Mouse (Mus musculus) stomach, postnatal 0 days (tissue): ENCODE measurements at regions not wholly inside any gene's neighbourhood (a gene's known extent, or its start where the extent isn't known, plus 50 kb on each side); places are given as distances from the start of the nearest gene placed in this dataset.

Source experiments
- ATAC-seq: fragments of 200-750 bp; cut with Nextera tagmentation; 2 replicates; pipeline ENCODE4 v1.8.0; 2017; ENCODE audit not compliant: low FRiP score, low TSS enrichment
- DNase-seq: peaks from one replicate; pipeline ENCODE4 v3.0.0-alpha.2; 2016; ENCODE audit warnings: low spot score
- H3K27ac ChIP-seq: fragments of 300-500 bp; sonication (generic); replicated peaks from 2 replicates; pipeline ENCODE4 v1.5.1; 2014; ENCODE audit warnings: mild to moderate bottlenecking, control low read depth
- H3K27me3 ChIP-seq: fragments of 300-500 bp; sonication (generic); 2 replicates; pipeline ENCODE4 v1.6.1; 2014; ENCODE audit warnings: low read length; ENCODE audit not compliant: control insufficient read depth, insufficient read depth
- H3K36me3 ChIP-seq: fragments of 300-500 bp; sonication (generic); 2 replicates; pipeline ENCODE4 v1.6.1; 2014; ENCODE audit warnings: low read length, mixed read lengths; ENCODE audit not compliant: control insufficient read depth, insufficient read depth
- H3K4me1 ChIP-seq: fragments of 300-500 bp; sonication (generic); replicated peaks from 2 replicates; pipeline ENCODE4 v1.6.1; 2014; ENCODE audit warnings: antibody characterized with exemption; ENCODE audit not compliant: control insufficient read depth, insufficient read depth
- H3K4me2 ChIP-seq: fragments of 300-500 bp; sonication (generic); replicated peaks from 2 replicates; pipeline ENCODE4 v1.6.1; 2014; ENCODE audit warnings: low read depth, mild to moderate bottlenecking, control low read depth, moderate library complexity
- H3K4me3 ChIP-seq: fragments of 300-500 bp; sonication (generic); 2 replicates; pipeline ENCODE4 v1.5.1; 2014; ENCODE audit warnings: low read depth, low read length, control low read depth
- H3K9ac ChIP-seq: fragments of 300-500 bp; sonication (generic); 2 replicates; pipeline ENCODE4 v1.6.1; 2014; ENCODE audit warnings: mild to moderate bottlenecking, low read length, control low read depth, mixed read lengths
- H3K9me3 ChIP-seq: fragments of 300-500 bp; sonication (generic); 2 replicates; pipeline ENCODE4 v1.6.1; 2016; ENCODE audit warnings: low read length; ENCODE audit not compliant: control insufficient read depth
- CTCF ChIP-seq: IDR thresholded peaks from 2 replicates; pipeline ENCODE4 v1.5.1; 2016; ENCODE audit warnings: antibody characterized with exemption, low read depth, mild to moderate bottlenecking, moderate library complexity
- EP300 ChIP-seq: optimal IDR thresholded peaks from 2 replicates; pipeline ENCODE3; 2016; ENCODE audit warnings: antibody characterized with exemption
- WGBS: fragments of 180-500 bp; shearing (Covaris S2); extraction: QIAGEN DNeasy Blood & Tissue Kit; methylation state at CpG from one replicate; pipeline ENCODE4 v1.1.7; 2014; 5-methylcytosine and 5-hydroxymethylcytosine counted together

GRCm38 (mm10) chr19:32912323-32912722 lies 155.0 kb downstream of the Pten start:
- H3K9ac ChIP-seq: no peak overlapping the region
- H3K4me1 ChIP-seq: no peaks in the 10 kb centered on the region
- TF ChIP-seq EP300 (no peak), CTCF (no peak)
- H3K27ac ChIP-seq: no peak overlapping the region
- no peaks in the 10 kb centered on the region for H3K9me3 ChIP-seq
- 85% methylated on average over 3 of the region's 3 CpGs for WGBS
- no peaks in the 10 kb centered on the region for H3K27me3 ChIP-seq
- H3K36me3 ChIP-seq: no peaks in the 10 kb centered on the region
- no peak overlapping the region for H3K4me3 ChIP-seq
- DNase-seq (no peak), ATAC-seq (no peak)
- H3K4me2 ChIP-seq: no peak overlapping the region

GRCm38 (mm10) chr19:32916507-32917280 lies 159.4 kb downstream of the Pten start:
- Histone ChIP-seq H3K4me2 (no peak overlapping the region), H3K9ac (no peak overlapping the region), H3K36me3 (no peaks in the 10 kb centered on the region), H3K4me3 (no peak overlapping the region), H3K9me3 (no peaks in the 10 kb centered on the region), H3K27me3 (no peaks in the 10 kb centered on the region), H3K27ac (no peak overlapping the region), H3K4me1 (no peaks in the 10 kb centered on the region)
- ATAC-seq: no peak
- DNase-seq: no peak
- TF ChIP-seq CTCF: no peak
- no peak for TF ChIP-seq EP300
- 65% methylated on average over 8 of the region's 8 CpGs for WGBS

- no peak for TF ChIP-seq EP300
- no peak for TF ChIP-seq CTCF
- no peaks in the 10 kb centered on the region for H3K9me3 ChIP-seq
- H3K4me3 ChIP-seq: no peak overlapping the region
- H3K36me3 ChIP-seq: no peaks in the 10 kb centered on the region
- H3K27me3 ChIP-seq: no peaks in the 10 kb centered on the region
- DNase-seq (no peak), ATAC-seq (no peak)
- no peak overlapping the region for H3K27ac ChIP-seq
- 61% methylated on average over 3 of the region's 3 CpGs for WGBS
- H3K4me1 ChIP-seq: no peaks in the 10 kb centered on the region
- H3K4me2 ChIP-seq: no peak overlapping the region
- no peak overlapping the region for H3K9ac ChIP-seq
Measured at GRCm38 (mm10) chr19:32921021-32921420, 163.7 kb downstream of the Pten start.

GRCm38 (mm10) chr19:32923911-32924310 lies 166.6 kb downstream of the Pten start:
- no peak for TF ChIP-seq CTCF
- no peak for TF ChIP-seq EP300
- WGBS: 85% methylated on average over 3 of the region's 3 CpGs
- H3K4me3 ChIP-seq: no peak overlapping the region
- H3K4me2 ChIP-seq: no peak overlapping the region
- H3K27ac ChIP-seq: no peak overlapping the region
- ATAC-seq (no peak), DNase-seq (no peak)
- no peaks in the 10 kb centered on the region for H3K36me3 ChIP-seq
- H3K9ac ChIP-seq: no peak overlapping the region
- H3K4me1 ChIP-seq: no peaks in the 10 kb centered on the region
- no peaks in the 10 kb centered on the region for H3K9me3 ChIP-seq
- H3K27me3 ChIP-seq: no peaks in the 10 kb centered on the region

- TF ChIP-seq EP300: no peak
- no peak for TF ChIP-seq CTCF
- Histone ChIP-seq H3K4me2 (no peak overlapping the region), H3K4me3 (no peak overlapping the region), H3K9ac (no peak overlapping the region), H3K36me3 (no peaks in the 10 kb centered on the region), H3K4me1 (no peaks in the 10 kb centered on the region), H3K9me3 (no peaks in the 10 kb centered on the region), H3K27me3 (no peaks in the 10 kb centered on the region), H3K27ac (no peak overlapping the region)
- WGBS: 51% methylated on average over 6 of the region's 6 CpGs
- ATAC-seq (no peak), DNase-seq (no peak)
Measured at GRCm38 (mm10) chr19:32925628-32926505, 168.6 kb downstream of the Pten start.

- no peak for DNase-seq
- 75% methylated on average over 4 of the region's 4 CpGs for WGBS
Measured at GRCm38 (mm10) chr19:32926571-32926970, 169.3 kb downstream of the Pten start.

More at GRCm38 (mm10) chr19:32926571-32926970, 169.3 kb downstream of the Pten start:
- no peak for ATAC-seq
- Histone ChIP-seq H3K9ac (no peak overlapping the region), H3K36me3 (no peaks in the 10 kb centered on the region), H3K4me3 (no peak overlapping the region), H3K9me3 (no peaks in the 10 kb centered on the region), H3K4me2 (no peak overlapping the region), H3K27ac (no peak overlapping the region), H3K27me3 (no peaks in the 10 kb centered on the region), H3K4me1 (no peaks in the 10 kb centered on the region)
- TF ChIP-seq EP300 (no peak), CTCF (no peak)
